Mouse (Mus musculus): ENCODE measurements at regions not wholly inside any gene's neighbourhood (a gene's known extent, or its start where the extent isn't known, plus 50 kb on each side); places are given as distances from the start of the nearest gene placed in this dataset.

GRCm38 (mm10) chr4:150779340-150779739 is 74.4 kb upstream of the Errfi1 start:
- no peaks in the 10 kb centered on the region for H3K79me2 ChIP-seq (ENCODE audit: control insufficient read depth, insufficient read depth)
- H3ac ChIP-seq (ENCODE audit: control insufficient read depth, insufficient read length): no peak overlapping the region
- no peak for TF ChIP-seq MAX (IDR thresholded peaks at IDR 0.05; ENCODE audit: low read depth)
- peak in 1 of 3 experiments; percentile 16 for TF ChIP-seq MYOD1 (IDR thresholded peaks at IDR 0.05; ENCODE audit: control insufficient read depth in 1 of 3, insufficient read length in 2 of 3, low read depth in 2 of 3)

DNA sequence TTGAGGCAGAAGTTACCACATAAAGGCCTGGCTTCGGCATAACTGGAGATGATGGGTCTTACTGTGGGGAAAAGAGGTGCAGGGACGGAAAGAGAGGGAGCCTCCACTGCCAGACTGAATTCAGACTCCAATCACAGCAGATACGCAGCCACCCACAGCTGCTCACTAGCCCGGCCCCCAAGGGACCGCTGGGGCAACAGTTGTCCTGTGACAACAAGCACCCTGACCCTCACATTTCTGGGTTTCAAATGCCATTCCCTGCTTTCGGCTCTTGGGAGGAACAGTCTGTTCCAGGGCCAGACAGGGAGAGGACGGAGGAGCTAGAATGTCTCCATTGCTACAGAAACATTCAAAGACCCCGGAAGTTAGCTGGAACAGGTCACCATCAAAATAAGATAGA is 75.0 kb upstream of the Errfi1 start:
- H3K27me3 ChIP-seq (ENCODE audit: control insufficient read depth, insufficient read depth, insufficient read length): no peaks in the 10 kb centered on the region
- no peak overlapping the region for H3K4me2 ChIP-seq (ENCODE audit: low read depth)
- no peaks in the 10 kb centered on the region for H3K36me3 ChIP-seq (ENCODE audit: control insufficient read depth, insufficient read depth)
- no peak overlapping the region for H3ac ChIP-seq (ENCODE audit: control insufficient read depth, insufficient read length)
- no peaks in the 10 kb centered on the region for H3K79me2 ChIP-seq (ENCODE audit: control insufficient read depth, insufficient read depth)
- TF ChIP-seq MYOD1 (IDR thresholded peaks at IDR 0.05; ENCODE audit: control insufficient read depth in 1 of 3, insufficient read length in 2 of 3, low read depth in 2 of 3) (peak in 1 of 3 experiments; percentile 13), MYOG (IDR thresholded peaks at IDR 0.05; ENCODE audit: control insufficient read depth in 1 of 3, insufficient read depth in 1 of 3, insufficient read length in 2 of 3, low read depth in 2 of 3) (peak in 2 of 3 experiments; percentile 36 to 69), USF1 (IDR thresholded peaks at IDR 0.05; ENCODE audit: low read depth) (no peak)
- no peak overlapping the region for H3K4me3 ChIP-seq

More at GRCm38 (mm10) chr4:150779340-150779739, 74.4 kb upstream of the Errfi1 start:
- H3K36me3 ChIP-seq (ENCODE audit: control insufficient read depth, insufficient read depth): no peaks in the 10 kb centered on the region
- no peaks in the 10 kb centered on the region for H3K27me3 ChIP-seq (ENCODE audit: control insufficient read depth, insufficient read depth, insufficient read length)
- H3K4me2 ChIP-seq (ENCODE audit: low read depth): no peak overlapping the region
- no peak overlapping the region for H3K4me3 ChIP-seq

- H3K4me2 ChIP-seq (ENCODE audit: low read depth): peak overlapping the region; percentile 69
- no peak for TF ChIP-seq TCF3 (IDR thresholded peaks at IDR 0.05; ENCODE audit: insufficient read length, low read depth)
- peak in 1 of 3 experiments; percentile 10 for TF ChIP-seq MYOG (IDR thresholded peaks at IDR 0.05; ENCODE audit: control insufficient read depth in 1 of 3, insufficient read depth in 1 of 3, insufficient read length in 2 of 3, low read depth in 2 of 3)
- no peaks in the 10 kb centered on the region for H3K27me3 ChIP-seq (ENCODE audit: control insufficient read depth, insufficient read depth, insufficient read length)
- no peaks in the 10 kb centered on the region for H3K36me3 ChIP-seq (ENCODE audit: control insufficient read depth, insufficient read depth)
- no peaks in the 10 kb centered on the region for H3K79me2 ChIP-seq (ENCODE audit: control insufficient read depth, insufficient read depth)
- H3ac ChIP-seq (ENCODE audit: control insufficient read depth, insufficient read length): no peak overlapping the region
- H3K4me3 ChIP-seq: no peak overlapping the region
These were observed 77.8 kb upstream of the Errfi1 start for GRCm38 (mm10) chr4:150775695-150776521.

DNA sequence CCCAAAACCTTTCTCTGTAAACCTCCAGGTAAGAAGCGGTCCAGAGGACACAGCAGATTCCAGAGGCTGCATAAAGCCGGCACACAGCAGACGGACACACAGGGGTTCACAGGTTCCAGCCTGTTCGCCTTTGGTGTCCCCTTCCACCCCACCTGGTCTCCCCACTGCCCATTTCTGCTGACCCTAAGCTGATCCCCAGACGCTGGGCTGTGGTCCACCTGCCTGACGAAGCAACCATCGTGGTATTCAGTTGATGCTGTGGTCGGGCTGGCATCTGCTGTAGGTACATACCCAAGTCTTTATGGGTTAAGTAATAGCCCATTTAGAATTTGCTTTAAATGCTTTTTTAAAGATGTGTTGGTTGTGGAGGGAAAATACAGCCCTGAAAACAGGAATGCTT is 78.4 kb upstream of the Errfi1 start:
- no peaks in the 10 kb centered on the region for H3K27me3 ChIP-seq (ENCODE audit: control insufficient read depth, insufficient read depth, insufficient read length)
- no peak overlapping the region for H3K4me3 ChIP-seq
- H3K4me2 ChIP-seq (ENCODE audit: low read depth): peak overlapping the region; percentile 69
- TF ChIP-seq MYOD1 (IDR thresholded peaks at IDR 0.05; ENCODE audit: control insufficient read depth in 1 of 3, insufficient read length in 2 of 3, low read depth in 2 of 3): no peak
- no peak for TF ChIP-seq MYOG (IDR thresholded peaks at IDR 0.05; ENCODE audit: control insufficient read depth in 1 of 3, insufficient read depth in 1 of 3, insufficient read length in 2 of 3, low read depth in 2 of 3)
- no peak for TF ChIP-seq USF1 (IDR thresholded peaks at IDR 0.05; ENCODE audit: low read depth)
- TF ChIP-seq REST (IDR thresholded peaks at IDR 0.05; ENCODE audit: insufficient read depth, insufficient read length): no peak
- no peak for TF ChIP-seq E2F4 (IDR thresholded peaks at IDR 0.05; ENCODE audit: insufficient read depth)
- no peak for TF ChIP-seq POLR2A (IDR thresholded peaks at IDR 0.05; ENCODE audit: insufficient read length, low read depth)
- TF ChIP-seq MAX (IDR thresholded peaks at IDR 0.05; ENCODE audit: low read depth): no peak
- no peak for TF ChIP-seq TCF3 (IDR thresholded peaks at IDR 0.05; ENCODE audit: insufficient read length, low read depth)
- no peak for TF ChIP-seq TCF12 (IDR thresholded peaks at IDR 0.05; ENCODE audit: insufficient read depth, poor library complexity, severe bottlenecking)
- TF ChIP-seq POLR2AphosphoS2 (IDR thresholded peaks at IDR 0.05; ENCODE audit: insufficient read length, low read depth): no peak
- TF ChIP-seq SRF (IDR thresholded peaks at IDR 0.05; ENCODE audit: control insufficient read depth, insufficient read length, low read depth): no peak
- no peak for TF ChIP-seq CEBPB (IDR thresholded peaks at IDR 0.05; ENCODE audit: insufficient read depth, poor library complexity, severe bottlenecking)
- H3K79me2 ChIP-seq (ENCODE audit: control insufficient read depth, insufficient read depth): no peaks in the 10 kb centered on the region
- H3ac ChIP-seq (ENCODE audit: control insufficient read depth, insufficient read length): no peak overlapping the region
- no peaks in the 10 kb centered on the region for H3K36me3 ChIP-seq (ENCODE audit: control insufficient read depth, insufficient read depth)

DNA sequence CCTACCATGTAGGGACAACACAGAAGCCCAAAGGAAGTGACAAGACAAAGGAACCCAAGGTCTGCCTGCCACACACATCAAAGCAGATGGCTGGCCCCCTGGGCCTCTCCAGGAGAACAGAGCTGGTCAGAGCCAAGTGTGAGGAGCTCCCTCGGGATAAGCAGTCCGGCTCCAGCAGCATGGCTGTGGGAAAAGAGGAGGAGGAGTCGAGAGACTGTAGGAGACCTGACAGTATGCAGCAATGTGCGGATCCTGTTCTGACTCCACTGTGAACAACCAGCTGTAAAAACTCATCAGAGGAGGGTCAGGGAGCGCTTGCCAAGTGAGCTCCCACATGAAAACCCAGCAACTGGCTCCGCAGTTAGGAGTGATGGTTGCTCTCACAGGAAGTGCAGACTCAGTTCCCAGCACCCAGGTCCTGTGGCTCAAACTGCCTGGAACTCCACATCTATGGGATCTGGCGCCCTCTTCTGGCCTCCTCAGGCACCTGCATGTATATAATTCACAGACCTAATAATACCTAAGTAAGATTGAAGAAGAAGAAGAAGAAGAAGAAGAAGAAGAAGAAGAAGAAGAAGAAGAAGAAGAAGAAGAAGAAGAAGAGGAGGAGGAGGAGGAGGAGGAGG is 79.3 kb upstream of the Errfi1 start:
- H3K27me3 ChIP-seq (ENCODE audit: control insufficient read depth, insufficient read depth, insufficient read length): no peaks in the 10 kb centered on the region
- no peaks in the 10 kb centered on the region for H3K36me3 ChIP-seq (ENCODE audit: control insufficient read depth, insufficient read depth)
- no peak overlapping the region for H3K4me3 ChIP-seq
- H3K79me2 ChIP-seq (ENCODE audit: control insufficient read depth, insufficient read depth): no peaks in the 10 kb centered on the region
- no peak overlapping the region for H3ac ChIP-seq (ENCODE audit: control insufficient read depth, insufficient read length)
- TF ChIP-seq POLR2AphosphoS2 (IDR thresholded peaks at IDR 0.05; ENCODE audit: insufficient read length, low read depth) (no peak), CEBPB (IDR thresholded peaks at IDR 0.05; ENCODE audit: insufficient read depth, poor library complexity, severe bottlenecking) (no peak), REST (IDR thresholded peaks at IDR 0.05; ENCODE audit: insufficient read depth, insufficient read length) (no peak), MYOG (IDR thresholded peaks at IDR 0.05; ENCODE audit: control insufficient read depth in 1 of 3, insufficient read depth in 1 of 3, insufficient read length in 2 of 3, low read depth in 2 of 3) (no peak), POLR2A (IDR thresholded peaks at IDR 0.05; ENCODE audit: insufficient read length, low read depth) (no peak)
- no peak overlapping the region for H3K4me2 ChIP-seq (ENCODE audit: low read depth)

Data from myocyte (in vitro differentiated cells).